Mouse (Mus musculus) E14TG2a.4 (cell line): ENCODE results near the gene Trim71.

Experiments
- CTCF ChIP-seq: conservative IDR thresholded peaks from 2 replicates; pipeline ENCODE4 v1.5.1; 2014; ENCODE audit warnings: low read length
- NANOG ChIP-seq: IDR thresholded peaks from 2 replicates; pipeline ENCODE4 v1.6.1; 2014; ENCODE audit warnings: borderline replicate concordance, low read length, mixed read lengths
- POU5F1 ChIP-seq: IDR thresholded peaks from 2 replicates; pipeline ENCODE4 v1.6.1; 2014; ENCODE audit warnings: low read length, borderline replicate concordance

- TF ChIP-seq CTCF: no peak
- TF ChIP-seq POU5F1: no peak
- TF ChIP-seq NANOG: no peak
These were observed 1.9 kb downstream of the Trim71 start for GRCm38 (mm10) chr9:114562031-114562918.
